Mouse (Mus musculus) CH12.LX (cell line): ENCODE results near the gene 3110018I06Rik. TPM values are rescaled to one million over a fixed set of nuclear protein-coding genes. Genes with fewer than 3 reads are reported as not detected.

Experiments used
- DNase-seq: peaks from one replicate; pipeline ENCODE4 v3.0.0-alpha.2; 2013; ENCODE audit errors: extremely low read depth
- H3K27ac ChIP-seq: 2 replicates; pipeline ENCODE4 v1.5.1; 2012; ENCODE audit warnings: low read depth, mild to moderate bottlenecking, control low read depth, moderate library complexity; ENCODE audit not compliant: insufficient read depth
- H3K27me3 ChIP-seq: replicated peaks from 2 replicates; pipeline ENCODE3; 2012; ENCODE audit warnings: inconsistent platforms
- H3K36me3 ChIP-seq, 2 experiments: replicated peaks in 1 of 2; 2 replicates each; pipeline versions ENCODE3 to v1.6.1; 2012; ENCODE audit warnings: inconsistent platforms in 1 of 2, low read length in 1 of 2, mild to moderate bottlenecking in 1 of 2, mixed read lengths in 1 of 2, moderate library complexity in 1 of 2; ENCODE audit not compliant: control insufficient read depth in 1 of 2, insufficient read depth in 1 of 2
- H3K4me1 ChIP-seq, 2 experiments: 2 replicates each; pipeline ENCODE4 v1.6.1; 2012; ENCODE audit warnings: inconsistent platforms in 1 of 2, moderate library complexity in 1 of 2; ENCODE audit not compliant: insufficient read depth in 2 of 2, control insufficient read depth in 1 of 2
- H3K4me2 ChIP-seq: 2 replicates; pipeline ENCODE4 v1.6.1; 2012; ENCODE audit warnings: low read depth, mild to moderate bottlenecking, control low read depth; ENCODE audit not compliant: poor library complexity, insufficient read depth, severe bottlenecking
- H3K4me3 ChIP-seq, 3 experiments: fragments of 150-350 bp in 1 of 3; sonication (generic) in 1 of 3; replicated peaks in 1 of 3; 2 replicates each; pipeline versions ENCODE3 to v1.5.1; 2011 to 2012; ENCODE audit warnings: low read depth in 2 of 3, low read length in 2 of 3, mild to moderate bottlenecking in 2 of 3, moderate library complexity in 2 of 3, control low read depth in 1 of 3, improper control_type of control experiment in 1 of 3, inconsistent platforms in 1 of 3, mixed read lengths in 1 of 3; ENCODE audit not compliant: poor library complexity in 1 of 3
- H3K79me2 ChIP-seq: replicated peaks from 2 replicates; pipeline ENCODE4 v1.6.1; 2012; ENCODE audit warnings: mild to moderate bottlenecking, moderate library complexity; ENCODE audit not compliant: control insufficient read depth, poor library complexity, insufficient read depth, severe bottlenecking; ENCODE audit errors: extremely low read depth
- H3K9ac ChIP-seq: 2 replicates; pipeline ENCODE4 v1.6.1; 2012; ENCODE audit warnings: low read depth, mild to moderate bottlenecking, control low read depth, moderate library complexity; ENCODE audit not compliant: insufficient read depth
- H3K9me3 ChIP-seq: replicated peaks from 2 replicates; pipeline ENCODE3; 2012; ENCODE audit warnings: low read length, inconsistent platforms, mixed read lengths
- BHLHE40 ChIP-seq: IDR thresholded peaks from 2 replicates; pipeline ENCODE4 v1.6.1; 2011; ENCODE audit warnings: mild to moderate bottlenecking, low read depth, low read length, improper control_type of control experiment
- CHD1 ChIP-seq: IDR thresholded peaks from 2 replicates; pipeline ENCODE4 v1.6.1; 2012; ENCODE audit warnings: low read depth, low read length, improper control_type of control experiment, inconsistent platforms
- CHD2 ChIP-seq: IDR thresholded peaks from 2 replicates; pipeline ENCODE4 v1.6.1; 2011; ENCODE audit warnings: low read length, improper control_type of control experiment
- CTCF ChIP-seq, 2 experiments: IDR thresholded peaks in 1 of 2; conservative IDR thresholded peaks in 1 of 2; 2 replicates each; pipeline ENCODE4 v1.5.1; 2011 to 2012; ENCODE audit warnings: low read depth in 2 of 2, low read length in 2 of 2, improper control_type of control experiment in 1 of 2, inconsistent platforms in 1 of 2, mild to moderate bottlenecking in 1 of 2, moderate library complexity in 1 of 2
- EP300 ChIP-seq: IDR thresholded peaks from 2 replicates; pipeline ENCODE4 v1.6.1; 2011; ENCODE audit warnings: low read length, improper control_type of control experiment
- GABPA ChIP-seq: IDR thresholded peaks from 2 replicates; pipeline ENCODE4 v1.6.1; 2012; ENCODE audit warnings: low read depth, low read length, improper control_type of control experiment, inconsistent platforms; ENCODE audit not compliant: insufficient replicate concordance
- IRF4 ChIP-seq: IDR thresholded peaks from 2 replicates; pipeline ENCODE4 v1.6.1; 2014; ENCODE audit warnings: low read depth, mild to moderate bottlenecking, inconsistent platforms, low read length, improper control_type of control experiment
- KAT2A ChIP-seq: IDR thresholded peaks from 2 replicates; pipeline ENCODE4 v1.6.1; 2012; ENCODE audit warnings: low read length, improper control_type of control experiment, inconsistent platforms; ENCODE audit not compliant: insufficient replicate concordance
- MAZ ChIP-seq: IDR thresholded peaks from 2 replicates; pipeline ENCODE4 v1.6.1; 2012; ENCODE audit warnings: low read depth, mild to moderate bottlenecking, inconsistent platforms, low read length, improper control_type of control experiment, moderate library complexity
- MEF2A ChIP-seq: IDR thresholded peaks from 2 replicates; pipeline ENCODE4 v1.6.1; 2014; ENCODE audit warnings: low read depth, mild to moderate bottlenecking, inconsistent platforms, low read length, improper control_type of control experiment, borderline replicate concordance
- MXI1 ChIP-seq: IDR thresholded peaks from 2 replicates; pipeline ENCODE4 v1.6.1; 2011; ENCODE audit warnings: mild to moderate bottlenecking, low read depth, low read length, improper control_type of control experiment
- MYC ChIP-seq: IDR thresholded peaks from 2 replicates; pipeline ENCODE4 v1.6.1; 2011; ENCODE audit warnings: low read depth, mild to moderate bottlenecking, improper control_type of control experiment, low read length
- POLR2A ChIP-seq: IDR thresholded peaks from 2 replicates; pipeline ENCODE4 v1.6.1; 2011; ENCODE audit warnings: low read depth, mild to moderate bottlenecking, improper control_type of control experiment, low read length
- POLR2AphosphoS2 ChIP-seq: IDR thresholded peaks from 2 replicates; pipeline ENCODE4 v1.6.1; 2011; ENCODE audit warnings: low read depth, low read length, improper control_type of control experiment
- RAD21 ChIP-seq: IDR thresholded peaks from 2 replicates; pipeline ENCODE4 v1.6.1; 2011; ENCODE audit warnings: low read depth, mild to moderate bottlenecking, low read length, improper control_type of control experiment, moderate library complexity
- RCOR1 ChIP-seq: conservative IDR thresholded peaks from 2 replicates; pipeline ENCODE4 v1.6.1; 2012; ENCODE audit warnings: low read depth, mild to moderate bottlenecking, inconsistent platforms, low read length, improper control_type of control experiment
- SIN3A ChIP-seq: IDR thresholded peaks from 2 replicates; pipeline ENCODE4 v1.6.1; 2012; ENCODE audit warnings: low read length, improper control_type of control experiment, inconsistent platforms
- SMC3 ChIP-seq: IDR thresholded peaks from 2 replicates; pipeline ENCODE4 v1.6.1; 2011; ENCODE audit warnings: low read depth, low read length, improper control_type of control experiment
- TBP ChIP-seq: conservative IDR thresholded peaks from 2 replicates; pipeline ENCODE4 v1.6.1; 2011; ENCODE audit warnings: low read depth, low read length, improper control_type of control experiment
- TCF12 ChIP-seq: IDR thresholded peaks from 2 replicates; pipeline ENCODE4 v1.6.1; 2014; ENCODE audit warnings: low read depth, mild to moderate bottlenecking, inconsistent platforms, low read length, improper control_type of control experiment
- UBTF ChIP-seq: IDR thresholded peaks from 2 replicates; pipeline ENCODE4 v1.6.1; 2012; ENCODE audit warnings: low read depth, mild to moderate bottlenecking, inconsistent platforms, low read length, improper control_type of control experiment, moderate library complexity
- USF1 ChIP-seq: IDR thresholded peaks from 2 replicates; pipeline ENCODE4 v1.6.1; 2014; ENCODE audit warnings: low read depth, mild to moderate bottlenecking, inconsistent platforms, low read length, improper control_type of control experiment
- USF2 ChIP-seq: conservative IDR thresholded peaks from 2 replicates; pipeline ENCODE4 v1.6.1; 2011; ENCODE audit warnings: low read depth, low read length, improper control_type of control experiment
- ZC3H11A ChIP-seq: IDR thresholded peaks from 2 replicates; pipeline ENCODE4 v1.6.1; 2012; ENCODE audit warnings: low read depth, mild to moderate bottlenecking, inconsistent platforms, low read length, improper control_type of control experiment
- ZMIZ1 ChIP-seq: IDR thresholded peaks from 2 replicates; pipeline ENCODE4 v1.6.1; 2012; ENCODE audit warnings: low read depth, mild to moderate bottlenecking, inconsistent platforms, low read length, improper control_type of control experiment
- ZNF384 ChIP-seq: IDR thresholded peaks from 2 replicates; pipeline ENCODE4 v1.6.1; 2012; ENCODE audit warnings: low read depth, low read length, improper control_type of control experiment, inconsistent platforms
- dilution Hi-C: fragments of 300-500 bp; cut with MboI; formaldehyde crosslinking; loops from 2 replicates; pipeline ENCODE4 v1.14.3; 2020; ENCODE audit warnings: low sequenced_read_pairs; ENCODE audit not compliant: extremely low pct_unique_long_range_greater_than_20kb, extremely low pct_ligation_motif_present
- in situ Hi-C: fragments of 300-500 bp; cut with MboI; formaldehyde crosslinking; loops from 3 replicates; pipeline ENCODE4 v1.14.3; 2019; ENCODE audit warnings: low sequenced_read_pairs, low pct_ligation_motif_present, low pct_unique_long_range_greater_than_20kb, mixed read lengths
- polyA plus RNA-seq: library from polyadenylated mRNA; unstranded; fragments of >175 nt; gene quantifications from 2 replicates; pipeline ENCODE4 v1.2.1, GENCODE M21; 2012; ENCODE audit warnings: low read depth; ENCODE audit not compliant: insufficient read length
- total RNA-seq, 2 experiments: library from RNA; depleted of rRNA; stranded (reverse); fragments of 300-350 nt in 1 of 2; fragments of >200 nt in 1 of 2; gene quantifications; 2 replicates each; pipeline ENCODE4 v1.2.3; 2012 to 2014

Gene 3110018I06Rik
- total and polyA plus RNA-seq, 3 experiments = not detected

DNA sequence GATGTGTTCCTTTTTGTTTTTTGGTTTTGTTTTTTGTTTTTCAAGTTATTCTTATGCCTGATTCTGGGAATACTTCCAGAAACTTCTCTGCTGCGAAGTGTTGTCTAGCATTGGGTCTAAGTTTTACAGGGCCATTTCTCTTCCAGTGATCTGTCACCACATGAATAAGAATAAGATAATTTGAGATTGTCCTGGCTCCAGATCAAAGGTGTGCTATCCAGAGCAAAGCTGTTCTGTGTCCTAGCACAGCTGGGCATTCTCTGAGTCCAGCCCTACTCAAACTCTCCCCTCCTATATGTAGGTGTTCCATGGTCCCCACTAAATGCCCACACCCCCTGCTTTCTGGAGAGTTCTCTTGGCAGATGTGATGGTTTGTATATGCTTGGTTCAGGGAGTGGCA, 2.9 kb downstream of the 3110018I06Rik start:
- Histone ChIP-seq H3K9me3 (peaks cover 93% of the 10 kb centered on the region), H3K4me1 (no peaks in the 10 kb centered on the region)
- dilution Hi-C loops = no loop called here

DNA sequence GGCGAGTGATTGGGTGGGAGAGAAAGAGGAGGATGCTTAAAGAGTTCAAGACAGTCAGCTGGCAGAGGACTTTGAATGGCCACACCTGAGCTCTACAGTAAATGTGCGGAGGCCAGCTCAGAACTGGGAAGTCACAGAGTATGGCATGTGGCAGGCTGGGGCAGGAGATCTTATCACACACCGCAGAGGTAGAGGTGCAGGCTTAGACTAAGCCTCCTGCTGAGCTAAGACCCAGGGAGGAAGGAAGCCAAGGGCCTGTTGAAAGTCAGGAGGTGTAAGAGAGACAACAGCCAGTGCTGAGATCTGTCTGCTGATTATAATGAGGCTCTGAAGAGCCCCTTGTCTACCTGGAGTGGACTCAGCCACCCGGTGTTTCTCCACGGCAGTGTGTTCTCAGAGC, 8.5 kb downstream of the 3110018I06Rik start:
- Histone ChIP-seq H3K4me1 (no peaks in the 10 kb centered on the region), H3K9me3 (peaks cover 96% of the 10 kb centered on the region), H3K4me2 (no peak overlapping the region), H3K27ac (no peak overlapping the region)
- in situ Hi-C loops = no loop called here
- dilution Hi-C loops = no loop called here
- TF ChIP-seq MAZ (no peak), EP300 (no peak), ZC3H11A (no peak), RCOR1 (no peak), TBP (no peak), CHD2 (no peak), SIN3A (no peak), USF2 (no peak), RAD21 (no peak), USF1 (no peak), ZMIZ1 (no peak), IRF4 (no peak), TCF12 (no peak), BHLHE40 (no peak), SMC3 (no peak), GABPA (no peak), POLR2AphosphoS2 (no peak), CHD1 (no peak), ZNF384 (no peak), CTCF (conservative IDR thresholded peaks at IDR 0.05 in 1 of 2, IDR thresholded peaks at IDR 0.05 in 1 of 2; ENCODE audit: low read depth in 2 of 2, low read length in 2 of 2) (no peak)
- TF ChIP-seq, all 38 proteins: peak for 0
- H3K36me3 ChIP-seq = no peaks in the 10 kb centered on the region
- H3K4me3 ChIP-seq = no peak overlapping the region
- H3K79me2 ChIP-seq = no peaks in the 10 kb centered on the region
- no peak overlapping the region for H3K9ac ChIP-seq
- H3K27me3 ChIP-seq = no peaks in the 10 kb centered on the region
- DNase-seq = no peak

More for the DNA sequence above, 2.9 kb downstream of the 3110018I06Rik start:
- no peaks in the 10 kb centered on the region for H3K79me2 ChIP-seq
- in situ Hi-C loops = no loop called here
- no peak overlapping the region for H3K4me3 ChIP-seq
- no peak for DNase-seq
- no peaks in the 10 kb centered on the region for H3K27me3 ChIP-seq
- H3K27ac ChIP-seq = no peak overlapping the region
- TF ChIP-seq GABPA (no peak), EP300 (no peak), IRF4 (no peak), MYC (no peak), POLR2AphosphoS2 (no peak), CHD1 (no peak), TBP (no peak), MEF2A (no peak), UBTF (no peak), USF1 (no peak), POLR2A (no peak), KAT2A (no peak), MXI1 (no peak)
- H3K9ac ChIP-seq = no peak overlapping the region
- H3K36me3 ChIP-seq = no peaks in the 10 kb centered on the region
- H3K4me2 ChIP-seq = no peak overlapping the region
